Mouse (Mus musculus): ENCODE results near the gene Hspb7. TPM values are rescaled to one million over a fixed set of nuclear protein-coding genes. Genes with fewer than 3 reads are reported as not detected.

The Hspb7 gene
- polyA plus RNA-seq, 1 experiment: 0.23 TPM

GRCm38 (mm10) chr4:141474431-141474830, 53.9 kb downstream of the Hspb7 start:
- TF ChIP-seq CTCF (IDR thresholded peaks at IDR 0.05; ENCODE audit: extremely low read depth, insufficient read depth, low read length): no peak
- no peak for TF ChIP-seq POLR2A (IDR thresholded peaks at IDR 0.05; ENCODE audit: extremely low read depth, insufficient read depth, low read length)
- Histone ChIP-seq H3K27ac (ENCODE audit: insufficient read depth, low read length) (no peak overlapping the region), H3K4me1 (ENCODE audit: control insufficient read depth, insufficient read depth, low read length) (no peaks in the 10 kb centered on the region; the same call in 1 of the 2 replicates), H3K4me3 (ENCODE audit: insufficient read depth, low read length) (no peak overlapping the region)

Other genes with a start within 250 kb of the Hspb7 start
- gene Rsg1, start 206.8 kb upstream of the Hspb7 start, polyA plus RNA-seq (2012; rRNA removed): 3.0 and 3.3 TPM in 2 replicates
- 11.8 and 13.2 TPM in 2 replicates for gene Arhgef19, start 181.3 kb upstream of the Hspb7 start, polyA plus RNA-seq (2012; rRNA removed)
- gene Epha2, start 119.5 kb upstream of the Hspb7 start, polyA plus RNA-seq (2012; rRNA removed): 1.2 and 1.3 TPM in 2 replicates
- gene Fam131c, start 52.6 kb upstream of the Hspb7 start, polyA plus RNA-seq (2012; rRNA removed): 3.2 and 3.3 TPM in 2 replicates
- not detected in 2 replicates for gene Clcnka, start 22.1 kb upstream of the Hspb7 start, polyA plus RNA-seq (2012; rRNA removed)
- gene Clcnkb, start 4.8 kb upstream of the Hspb7 start, polyA plus RNA-seq (2012; rRNA removed): 0.32 TPM in 1 of 2 replicates, not detected in the other
- gene Srarp, start 15.3 kb downstream of the Hspb7 start, polyA plus RNA-seq (2012; rRNA removed): 13.3 and 14.2 TPM in 2 replicates
- gene Zbtb17, start 23.9 kb downstream of the Hspb7 start, polyA plus RNA-seq (2012; rRNA removed): 45.1 and 47.2 TPM in 2 replicates
- gene Spen, start 117.8 kb downstream of the Hspb7 start, polyA plus RNA-seq (2012; rRNA removed): 12.4 and 13.0 TPM in 2 replicates
- gene Fblim1, start 185.3 kb downstream of the Hspb7 start, polyA plus RNA-seq (2012; rRNA removed): 1.0 and 1.3 TPM in 2 replicates
- gene Tmem82, start 197.9 kb downstream of the Hspb7 start, polyA plus RNA-seq (2012; rRNA removed): 0.40 and 0.68 TPM in 2 replicates
- 6.5 and 6.7 TPM in 2 replicates for gene Slc25a34, start 203.0 kb downstream of the Hspb7 start, polyA plus RNA-seq (2012; rRNA removed)
- 134 and 138 TPM in 2 replicates for gene Plekhm2, start 244.1 kb downstream of the Hspb7 start, polyA plus RNA-seq (2012; rRNA removed)